Mouse (Mus musculus): ENCODE results near the gene Mansc4.

- TF ChIP-seq CTCF (IDR thresholded peaks at IDR 0.05; ENCODE audit: control insufficient read depth, insufficient read depth, low read length) (no peak), POLR2A (IDR thresholded peaks at IDR 0.05; ENCODE audit: borderline replicate concordance, control insufficient read depth, low read depth, low read length) (no peak)
Measured at GRCm38 (mm10) chr6:147030096-147030885, 56.5 kb downstream of the Mansc4 start.
